Mouse (Mus musculus): ENCODE measurements around the gene Cxcl17.

Gene Cxcl17

DNA sequence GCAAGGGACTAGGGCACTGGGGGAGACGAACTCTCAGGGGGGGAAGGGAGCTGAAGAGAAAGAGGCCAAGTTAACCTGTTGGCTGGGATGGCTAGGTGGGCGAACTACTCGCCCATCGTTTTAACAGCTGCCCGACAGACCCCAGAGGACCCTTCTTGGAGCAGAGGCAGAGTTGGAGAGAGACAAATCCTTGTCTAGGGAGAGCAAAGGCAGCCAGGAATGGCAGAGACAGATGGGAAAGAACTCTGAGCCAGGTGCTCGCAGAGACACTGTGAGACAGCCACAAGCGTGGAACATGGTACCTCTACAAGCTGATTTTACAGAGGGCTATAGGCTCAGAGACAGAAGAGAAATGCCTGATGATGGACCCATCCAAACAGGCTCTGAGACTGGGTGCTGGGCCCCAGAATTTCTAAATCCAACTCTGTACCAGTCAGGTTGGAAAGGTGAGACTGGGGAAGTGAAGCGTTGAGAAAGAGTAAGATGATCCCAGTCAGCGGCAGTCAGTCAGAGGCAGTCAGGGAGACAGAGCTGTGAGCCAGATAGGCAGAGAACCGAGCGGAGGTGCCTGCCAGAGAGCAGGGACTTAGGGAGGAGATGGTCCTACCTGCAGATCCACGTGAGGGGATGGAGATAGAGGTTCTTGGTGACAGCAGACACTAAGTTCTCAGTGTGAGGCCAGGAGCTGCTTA is 43.5 kb downstream of the Cxcl17 start, which contains the start of gene Cnfn:
Cnfn (minus strand) TSS at position 667 of the 692 bp plus-strand sequence.
- no peak for DNase-seq (ENCODE audit: low spot score in 2 of 2)

DNA sequence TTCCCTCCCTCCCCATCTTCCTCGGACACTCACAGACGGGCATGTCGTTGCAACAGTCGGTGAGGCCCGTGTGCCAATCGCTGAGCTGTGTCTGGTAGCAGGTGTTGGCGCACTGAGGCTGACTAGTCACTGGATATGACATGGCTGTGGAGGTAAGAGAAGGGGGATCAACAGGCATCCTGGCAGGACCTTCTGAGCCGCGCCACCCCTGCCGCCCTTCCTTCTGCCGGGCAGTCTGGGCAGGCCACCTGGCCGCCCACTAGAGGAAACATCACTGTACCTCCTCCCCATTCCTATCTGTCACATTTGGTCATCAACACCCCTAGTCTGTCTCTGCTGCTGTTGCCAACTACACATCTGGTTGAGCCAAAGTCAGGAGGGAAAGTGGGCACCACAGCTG is 44.4 kb downstream of the Cxcl17 start:
- no peak for DNase-seq (ENCODE audit: low spot score in 2 of 2)

DNA sequence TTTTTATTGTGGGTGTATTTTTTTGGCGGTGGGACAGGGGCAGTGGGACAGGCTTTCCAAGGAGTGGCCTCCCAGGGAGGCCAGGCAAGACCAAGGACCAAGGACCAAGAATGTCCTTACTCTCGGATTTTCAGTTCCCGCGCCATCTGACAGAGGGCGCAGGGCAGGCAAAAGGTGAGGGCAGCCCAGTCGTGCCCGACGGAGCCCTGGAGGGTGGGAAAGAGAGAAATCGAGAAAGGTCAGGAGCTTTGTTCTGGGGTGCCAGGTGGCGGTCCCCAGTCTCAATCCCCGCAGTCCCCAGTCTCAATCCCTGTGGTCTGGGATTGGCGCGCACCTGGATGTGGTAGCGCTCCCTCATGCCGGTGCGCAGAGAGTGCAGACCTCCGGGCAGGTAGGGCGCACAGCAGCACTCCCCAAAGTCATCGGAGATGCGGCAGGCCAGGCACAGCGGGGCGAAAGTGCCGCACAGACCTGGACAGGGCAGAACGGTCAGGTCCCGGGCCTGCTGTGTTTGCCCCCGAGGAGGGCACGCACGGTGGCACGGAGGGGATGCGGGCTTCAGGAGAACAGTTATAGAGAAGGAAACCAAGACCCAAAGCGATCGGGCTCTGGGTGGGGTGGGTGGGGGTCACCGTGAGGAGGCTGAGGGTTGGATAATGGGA is 44.9 kb downstream of the Cxcl17 start:
- DNase-seq (ENCODE audit: low spot score in 2 of 2) = no peak

DNA sequence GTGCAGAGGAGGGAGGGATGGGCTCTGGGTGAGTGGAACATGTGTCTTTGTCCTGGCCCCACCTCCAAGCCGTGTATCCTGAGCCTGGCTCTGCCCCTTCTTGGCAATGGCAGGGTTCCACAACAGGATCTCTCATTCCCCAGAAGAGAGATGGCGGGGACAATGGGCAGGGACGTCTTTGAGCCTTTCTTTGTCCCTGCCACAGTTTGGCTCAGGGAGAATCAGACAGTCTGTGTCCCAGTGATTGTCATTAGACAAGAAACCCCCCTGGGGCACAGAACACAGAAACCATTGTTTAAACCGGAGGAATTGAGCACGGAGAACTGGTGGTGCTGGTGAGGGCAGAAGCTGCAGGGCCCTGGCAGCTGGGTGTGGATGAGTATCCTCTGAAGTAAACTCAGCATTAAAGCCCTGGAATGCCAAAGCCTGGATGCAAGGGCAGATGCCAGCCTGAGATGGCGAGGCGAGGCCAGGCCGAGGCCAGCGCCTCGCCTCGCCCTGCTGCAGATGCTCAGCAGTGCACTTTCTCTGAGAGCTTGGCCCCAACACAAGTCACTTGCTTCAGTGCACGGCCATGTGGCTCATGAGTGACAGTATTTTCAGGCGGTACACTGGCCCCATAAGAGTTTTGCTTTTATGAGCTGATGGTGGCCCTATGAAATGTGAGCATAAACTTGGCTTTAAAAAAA is 46.6 kb downstream of the Cxcl17 start:
- no peak for DNase-seq (ENCODE audit: low spot score in 2 of 2)

DNA sequence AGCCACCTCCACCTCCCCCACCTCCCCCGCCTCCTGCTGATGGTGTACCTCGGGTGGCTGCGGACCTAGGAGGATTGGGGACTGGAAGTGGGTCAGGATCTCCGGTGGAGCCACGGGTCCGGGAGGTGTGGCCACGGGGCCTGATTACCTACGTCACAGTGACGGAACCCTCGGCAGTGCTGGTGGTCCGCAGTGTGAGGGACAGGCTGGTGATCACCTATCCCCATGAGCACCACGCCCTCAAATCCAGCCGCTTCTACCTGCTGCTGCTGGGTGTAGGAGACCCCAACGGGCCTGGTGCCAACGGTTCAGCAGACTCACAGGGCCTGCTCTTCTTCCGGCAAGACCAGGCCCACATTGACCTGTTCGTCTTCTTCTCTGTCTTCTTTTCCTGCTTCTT is 49.1 kb downstream of the Cxcl17 start:
- DNase-seq (ENCODE audit: low spot score in 2 of 2) = no peak

DNA sequence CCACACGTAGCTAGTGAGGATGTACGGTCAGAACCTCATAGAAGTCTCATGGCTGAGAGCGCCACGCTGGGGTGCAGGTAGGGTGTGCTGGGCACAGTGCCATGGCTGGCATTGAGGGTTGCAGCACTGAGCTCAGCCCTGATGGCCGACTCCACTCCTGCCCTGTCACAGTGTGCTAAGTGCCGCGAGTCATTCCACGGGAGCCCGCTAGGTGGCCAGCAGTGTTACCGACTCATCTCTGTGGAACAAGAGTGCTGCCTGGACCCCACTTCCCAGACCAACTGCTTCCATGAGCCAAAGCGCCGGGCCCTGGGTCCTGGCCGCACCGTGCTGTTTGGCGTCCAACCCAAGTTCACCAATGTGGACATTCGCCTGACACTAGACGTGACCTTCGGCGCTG is 49.5 kb downstream of the Cxcl17 start:
- DNase-seq (ENCODE audit: low spot score in 2 of 2) = no peak

DNA sequence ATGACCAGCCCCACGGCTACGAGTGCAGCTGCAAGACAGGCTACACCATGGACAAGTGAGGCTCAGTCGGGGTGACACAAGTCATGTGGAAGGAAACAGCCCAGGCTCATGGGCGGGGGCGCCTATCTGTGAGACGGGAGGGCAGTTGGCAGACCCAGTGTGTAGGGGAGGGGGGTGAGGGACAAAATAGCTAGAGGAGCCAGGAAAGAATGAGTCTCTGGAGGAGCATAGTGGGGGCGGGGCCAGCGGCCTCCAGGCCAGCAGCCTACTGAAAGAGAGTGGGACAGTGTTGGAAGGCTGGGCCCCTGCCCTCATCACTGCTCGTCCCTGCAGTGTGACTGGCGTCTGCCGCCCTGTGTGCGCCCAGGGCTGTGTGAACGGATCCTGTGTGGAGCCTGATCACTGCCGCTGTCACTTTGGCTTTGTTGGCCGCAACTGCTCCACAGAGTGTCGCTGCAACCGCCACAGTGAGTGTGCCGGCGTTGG is 53.9 kb downstream of the Cxcl17 start:
- DNase-seq (ENCODE audit: low spot score in 2 of 2) = no peak

All from urinary bladder, postnatal 4 days (tissue).